Mouse (Mus musculus): Measurements from ENCODE around the gene Mymk. TPM values are rescaled to one million over a fixed set of nuclear protein-coding genes. Genes with fewer than 3 reads are reported as not detected.

Mymk gene
- polyA plus RNA-seq, 2 experiments = not detected

GRCm38 (mm10) chr2:27058751-27059150 lies 13.2 kb downstream of the Mymk start:
- Histone ChIP-seq H3K27me3 (ENCODE audit: control insufficient read depth, insufficient read depth, low read length) (no peaks in the 10 kb centered on the region), H3K9ac (replicated peaks) (no peak overlapping the region), H3K36me3 (replicated peaks; ENCODE audit: control insufficient read depth, insufficient read depth, low read depth) (no peaks in the 10 kb centered on the region), H3K4me1 (replicated peaks; ENCODE audit: control insufficient read depth in 2 of 2, insufficient read depth in 2 of 2, low read length in 1 of 2) (peaks cover 0 to 7% of the 10 kb centered on the region in 2 experiments; a peak in 1 of 4 replicates), H3K4me3 (ENCODE audit: insufficient read depth in 1 of 2, low read depth in 2 of 2, low read length in 2 of 2) (no peak overlapping the region), H3K4me2 (ENCODE audit: low read depth) (no peak overlapping the region), H3K27ac (no peak overlapping the region), H3K9me3 (ENCODE audit: control insufficient read depth, low read length) (no peaks in the 10 kb centered on the region)
- TF ChIP-seq CTCF (IDR thresholded peaks at IDR 0.05; ENCODE audit: low read depth) (no peak), EP300 (IDR thresholded peaks at IDR 0.05; ENCODE audit: low read depth) (no peak)
- no peak for DNase-seq (ENCODE audit: low read depth in 3 of 3, low spot score in 3 of 3)
- no peak for ATAC-seq (ENCODE audit: insufficient read depth)
- WGBS (ENCODE audit: insufficient replicate concordance) = 31% methylated on average over 12 of the region's 12 CpGs

- no peaks in the 10 kb centered on the region for H3K36me3 ChIP-seq (replicated peaks; ENCODE audit: control insufficient read depth, insufficient read depth, low read depth)
- DNase-seq (ENCODE audit: low read depth in 3 of 3, low spot score in 3 of 3) = no peak
- no peak for ATAC-seq (ENCODE audit: insufficient read depth)
- no peak overlapping the region for H3K4me2 ChIP-seq (ENCODE audit: low read depth)
- H3K27ac ChIP-seq = no peak overlapping the region
- H3K4me1 ChIP-seq (replicated peaks; ENCODE audit: control insufficient read depth in 2 of 2, insufficient read depth in 2 of 2, low read length in 1 of 2) = peaks cover 0 to 7% of the 10 kb centered on the region in 2 experiments; a peak in 1 of 4 replicates
- H3K9ac ChIP-seq (replicated peaks) = no peak overlapping the region
- H3K27me3 ChIP-seq (ENCODE audit: control insufficient read depth, insufficient read depth, low read length) = no peaks in the 10 kb centered on the region
- no peak for TF ChIP-seq EP300 (IDR thresholded peaks at IDR 0.05; ENCODE audit: low read depth)
- no peak for TF ChIP-seq CTCF (IDR thresholded peaks at IDR 0.05; ENCODE audit: low read depth)
- H3K9me3 ChIP-seq (ENCODE audit: control insufficient read depth, low read length) = no peaks in the 10 kb centered on the region
- WGBS (ENCODE audit: insufficient replicate concordance) = 28% methylated on average over 4 of the region's 4 CpGs
- H3K4me3 ChIP-seq (ENCODE audit: insufficient read depth in 1 of 2, low read depth in 2 of 2, low read length in 2 of 2) = no peak overlapping the region
Observed at GRCm38 (mm10) chr2:27058251-27058650, 13.7 kb downstream of the Mymk start.

GRCm38 (mm10) chr2:27049408-27049807 lies 22.6 kb downstream of the Mymk start:
- Histone ChIP-seq H3K27me3 (ENCODE audit: control insufficient read depth, insufficient read depth, low read length) (no peaks in the 10 kb centered on the region), H3K4me3 (ENCODE audit: insufficient read depth in 1 of 2, low read depth in 2 of 2, low read length in 2 of 2) (no peak overlapping the region), H3K9me3 (ENCODE audit: control insufficient read depth, low read length) (no peaks in the 10 kb centered on the region), H3K27ac (no peak overlapping the region), H3K4me2 (ENCODE audit: low read depth) (no peak overlapping the region), H3K36me3 (replicated peaks; ENCODE audit: control insufficient read depth, insufficient read depth, low read depth) (no peaks in the 10 kb centered on the region), H3K9ac (replicated peaks) (no peak overlapping the region), H3K4me1 (replicated peaks; ENCODE audit: control insufficient read depth in 2 of 2, insufficient read depth in 2 of 2, low read length in 1 of 2) (peaks cover 0 to 2% of the 10 kb centered on the region in 2 experiments; a peak in 2 of 4 replicates)
- 54% methylated on average over 6 of the region's 6 CpGs for WGBS (ENCODE audit: insufficient replicate concordance)
- DNase-seq (ENCODE audit: low read depth in 3 of 3, low spot score in 3 of 3) = no peak
- ATAC-seq (ENCODE audit: insufficient read depth) = no peak
- TF ChIP-seq CTCF (IDR thresholded peaks at IDR 0.05; ENCODE audit: low read depth) (no peak), EP300 (IDR thresholded peaks at IDR 0.05; ENCODE audit: low read depth) (no peak)

- Histone ChIP-seq H3K27me3 (ENCODE audit: control insufficient read depth, insufficient read depth, low read length) (no peaks in the 10 kb centered on the region), H3K9ac (replicated peaks) (no peak overlapping the region), H3K4me3 (ENCODE audit: insufficient read depth in 1 of 2, low read depth in 2 of 2, low read length in 2 of 2) (no peak overlapping the region), H3K4me1 (replicated peaks; ENCODE audit: control insufficient read depth in 2 of 2, insufficient read depth in 2 of 2, low read length in 1 of 2) (peaks cover 0 to 9% of the 10 kb centered on the region in 2 experiments; a peak in 2 of 4 replicates), H3K36me3 (replicated peaks; ENCODE audit: control insufficient read depth, insufficient read depth, low read depth) (no peaks in the 10 kb centered on the region), H3K9me3 (ENCODE audit: control insufficient read depth, low read length) (no peaks in the 10 kb centered on the region), H3K27ac (no peak overlapping the region), H3K4me2 (ENCODE audit: low read depth) (no peak overlapping the region)
- TF ChIP-seq EP300 (IDR thresholded peaks at IDR 0.05; ENCODE audit: low read depth) = no peak
- no peak for TF ChIP-seq CTCF (IDR thresholded peaks at IDR 0.05; ENCODE audit: low read depth)
- ATAC-seq (ENCODE audit: insufficient read depth) (no peak), DNase-seq (ENCODE audit: low read depth in 3 of 3, low spot score in 3 of 3) (no peak)
- 47% methylated on average over 8 of the region's 8 CpGs for WGBS (ENCODE audit: insufficient replicate concordance)
Observed at GRCm38 (mm10) chr2:27045979-27046770, 25.8 kb downstream of the Mymk start.

- Histone ChIP-seq H3K27ac (no peak overlapping the region), H3K4me3 (ENCODE audit: insufficient read depth in 1 of 2, low read depth in 2 of 2, low read length in 2 of 2) (no peak overlapping the region), H3K4me2 (ENCODE audit: low read depth) (no peak overlapping the region), H3K9ac (replicated peaks) (no peak overlapping the region), H3K9me3 (ENCODE audit: control insufficient read depth, low read length) (no peaks in the 10 kb centered on the region), H3K4me1 (replicated peaks; ENCODE audit: control insufficient read depth in 2 of 2, insufficient read depth in 2 of 2, low read length in 1 of 2) (peaks cover 0 to 9% of the 10 kb centered on the region in 2 experiments; a peak in 2 of 4 replicates), H3K36me3 (replicated peaks; ENCODE audit: control insufficient read depth, insufficient read depth, low read depth) (no peaks in the 10 kb centered on the region), H3K27me3 (ENCODE audit: control insufficient read depth, insufficient read depth, low read length) (no peaks in the 10 kb centered on the region)
- 57% methylated on average over 3 of the region's 3 CpGs for WGBS (ENCODE audit: insufficient replicate concordance)
- TF ChIP-seq CTCF (IDR thresholded peaks at IDR 0.05; ENCODE audit: low read depth) (no peak), EP300 (IDR thresholded peaks at IDR 0.05; ENCODE audit: low read depth) (no peak)
- ATAC-seq (ENCODE audit: insufficient read depth) = no peak
- no peak for DNase-seq (ENCODE audit: low read depth in 3 of 3, low spot score in 3 of 3)
Observed at GRCm38 (mm10) chr2:27044641-27045040, 27.3 kb downstream of the Mymk start.
